Mouse (Mus musculus): Measurements from ENCODE around the gene Pnmt. TPM values are rescaled to one million over a fixed set of nuclear protein-coding genes. Genes with fewer than 3 reads are reported as not detected.
"Not testable (repeated sequence)": the region's sequence is repeated elsewhere in the genome, so short reads cannot be mapped to it uniquely, and the experiment has no call there.

Pnmt gene
- polyA plus RNA-seq, 1 experiment: not detected

GRCm38 (mm10) chr11:98373244-98373643 lies 13.0 kb upstream of the Pnmt start:
- TF ChIP-seq CTCF (IDR thresholded peaks at IDR 0.05; ENCODE audit: control insufficient read depth, insufficient read depth, low read length): no peak
- TF ChIP-seq POLR2A (IDR thresholded peaks at IDR 0.05; ENCODE audit: borderline replicate concordance, control insufficient read depth, low read depth, low read length): no peak
- no peak overlapping the region for H3K27ac ChIP-seq (ENCODE audit: control insufficient read depth, insufficient read depth, low read depth, low read length, poor library complexity)
- no peaks in the 10 kb centered on the region for H3K4me1 ChIP-seq (ENCODE audit: control insufficient read depth, insufficient read depth, low read length)
- H3K4me3 ChIP-seq (replicated peaks; ENCODE audit: control insufficient read depth, low read depth, low read length): no peak overlapping the region
- WGBS: 90% methylated on average over 6 of the region's 6 CpGs

- Histone ChIP-seq H3K27ac (ENCODE audit: control insufficient read depth, insufficient read depth, low read depth, low read length, poor library complexity) (no peak overlapping the region), H3K4me3 (replicated peaks; ENCODE audit: control insufficient read depth, low read depth, low read length) (no peak overlapping the region), H3K4me1 (ENCODE audit: control insufficient read depth, insufficient read depth, low read length) (no peaks in the 10 kb centered on the region)
- TF ChIP-seq POLR2A (IDR thresholded peaks at IDR 0.05; ENCODE audit: borderline replicate concordance, control insufficient read depth, low read depth, low read length) (no peak), CTCF (IDR thresholded peaks at IDR 0.05; ENCODE audit: control insufficient read depth, insufficient read depth, low read length) (no peak)
- 90% methylated on average over 8 of the region's 8 CpGs for WGBS
These were observed 12.0 kb upstream of the Pnmt start for GRCm38 (mm10) chr11:98374266-98374665.

GRCm38 (mm10) chr11:98376756-98377155 lies 9.5 kb upstream of the Pnmt start:
- WGBS: 78% methylated on average over 5 of the region's 5 CpGs
- TF ChIP-seq POLR2A (IDR thresholded peaks at IDR 0.05; ENCODE audit: borderline replicate concordance, control insufficient read depth, low read depth, low read length) (no peak), CTCF (IDR thresholded peaks at IDR 0.05; ENCODE audit: control insufficient read depth, insufficient read depth, low read length) (no peak)

GRCm38 (mm10) chr11:98377787-98378186 lies 8.5 kb upstream of the Pnmt start:
- H3K4me3 ChIP-seq (replicated peaks; ENCODE audit: control insufficient read depth, low read depth, low read length): no peak overlapping the region
- TF ChIP-seq CTCF (IDR thresholded peaks at IDR 0.05; ENCODE audit: control insufficient read depth, insufficient read depth, low read length) (no peak), POLR2A (IDR thresholded peaks at IDR 0.05; ENCODE audit: borderline replicate concordance, control insufficient read depth, low read depth, low read length) (no peak)
- 84% methylated on average over 11 of the region's 11 CpGs for WGBS
- H3K27ac ChIP-seq (ENCODE audit: control insufficient read depth, insufficient read depth, low read depth, low read length, poor library complexity): no peak overlapping the region
- no peaks in the 10 kb centered on the region for H3K4me1 ChIP-seq (ENCODE audit: control insufficient read depth, insufficient read depth, low read length)

More at GRCm38 (mm10) chr11:98376756-98377155, 9.5 kb upstream of the Pnmt start:
- no peak overlapping the region for H3K27ac ChIP-seq (ENCODE audit: control insufficient read depth, insufficient read depth, low read depth, low read length, poor library complexity)
- no peaks in the 10 kb centered on the region for H3K4me1 ChIP-seq (ENCODE audit: control insufficient read depth, insufficient read depth, low read length)
- no peak overlapping the region for H3K4me3 ChIP-seq (replicated peaks; ENCODE audit: control insufficient read depth, low read depth, low read length)

- 87% methylated on average over 7 of the region's 7 CpGs for WGBS
- H3K4me3 ChIP-seq (replicated peaks; ENCODE audit: control insufficient read depth, low read depth, low read length): no peak overlapping the region
- TF ChIP-seq POLR2A (IDR thresholded peaks at IDR 0.05; ENCODE audit: borderline replicate concordance, control insufficient read depth, low read depth, low read length) (no peak), CTCF (IDR thresholded peaks at IDR 0.05; ENCODE audit: control insufficient read depth, insufficient read depth, low read length) (no peak)
- no peaks in the 10 kb centered on the region for H3K4me1 ChIP-seq (ENCODE audit: control insufficient read depth, insufficient read depth, low read length)
- no peak overlapping the region for H3K27ac ChIP-seq (ENCODE audit: control insufficient read depth, insufficient read depth, low read depth, low read length, poor library complexity)
These were observed 6.9 kb upstream of the Pnmt start for GRCm38 (mm10) chr11:98379379-98379778.

GRCm38 (mm10) chr11:98380106-98380505 lies 6.1 kb upstream of the Pnmt start:
- no peaks in the 10 kb centered on the region for H3K4me1 ChIP-seq (ENCODE audit: control insufficient read depth, insufficient read depth, low read length)
- 89% methylated on average over 6 of the region's 6 CpGs for WGBS
- no peak overlapping the region for H3K4me3 ChIP-seq (replicated peaks; ENCODE audit: control insufficient read depth, low read depth, low read length)
- TF ChIP-seq POLR2A (IDR thresholded peaks at IDR 0.05; ENCODE audit: borderline replicate concordance, control insufficient read depth, low read depth, low read length): no peak
- no peak for TF ChIP-seq CTCF (IDR thresholded peaks at IDR 0.05; ENCODE audit: control insufficient read depth, insufficient read depth, low read length)
- no peak overlapping the region for H3K27ac ChIP-seq (ENCODE audit: control insufficient read depth, insufficient read depth, low read depth, low read length, poor library complexity)

- H3K4me3 ChIP-seq (replicated peaks; ENCODE audit: control insufficient read depth, low read depth, low read length): no peak overlapping the region
- no peak for TF ChIP-seq CTCF (IDR thresholded peaks at IDR 0.05; ENCODE audit: control insufficient read depth, insufficient read depth, low read length)
- WGBS: 89% methylated on average over 2 of the region's 2 CpGs
- no peak overlapping the region for H3K27ac ChIP-seq (ENCODE audit: control insufficient read depth, insufficient read depth, low read depth, low read length, poor library complexity)
- H3K4me1 ChIP-seq (ENCODE audit: control insufficient read depth, insufficient read depth, low read length): no peaks in the 10 kb centered on the region
These were observed 4.6 kb upstream of the Pnmt start for GRCm38 (mm10) chr11:98381651-98382050.

- H3K27ac ChIP-seq (ENCODE audit: control insufficient read depth, insufficient read depth, low read depth, low read length, poor library complexity); H3K4me1 ChIP-seq (ENCODE audit: control insufficient read depth, insufficient read depth, low read length); H3K4me3 ChIP-seq (replicated peaks; ENCODE audit: control insufficient read depth, low read depth, low read length): not testable (repeated sequence)
- WGBS: 60% methylated on average over 2 of the region's 2 CpGs
These were observed 3.8 kb upstream of the Pnmt start for GRCm38 (mm10) chr11:98382405-98382804.

- TF ChIP-seq POLR2A (IDR thresholded peaks at IDR 0.05; ENCODE audit: borderline replicate concordance, control insufficient read depth, low read depth, low read length) (no peak), CTCF (IDR thresholded peaks at IDR 0.05; ENCODE audit: control insufficient read depth, insufficient read depth, low read length) (no peak)
- H3K27ac ChIP-seq (ENCODE audit: control insufficient read depth, insufficient read depth, low read depth, low read length, poor library complexity): no peak within 1 kb of the TSS
- H3K4me3 ChIP-seq (replicated peaks; ENCODE audit: control insufficient read depth, low read depth, low read length): no peak within 1 kb of the TSS
- WGBS: 67% methylated on average over 14 of the region's 14 CpGs
- H3K4me1 ChIP-seq (ENCODE audit: control insufficient read depth, insufficient read depth, low read length): no peaks in the 10 kb centered on the region
These were observed 2.8 kb upstream of the Pnmt start, which contains the start of gene Tcap for GRCm38 (mm10) chr11:98383261-98384030. Tcap (plus strand) TSS chr11:98383811.

Measured in bone marrow, adult 2 months (tissue).